Mouse (Mus musculus) embryonic fibroblast, embryonic 13.5 days (primary cell): ENCODE measurements around the gene Zfp53.

Experiments
- CTCF ChIP-seq: IDR thresholded peaks from 2 replicates; pipeline ENCODE4 v1.5.1; 2011; ENCODE audit warnings: mild to moderate bottlenecking, control low read depth, low read length, moderate library complexity, borderline replicate concordance; ENCODE audit not compliant: insufficient read depth
- POLR2A ChIP-seq: IDR thresholded peaks from 2 replicates; pipeline ENCODE4 v1.6.1; 2011; ENCODE audit warnings: low read depth, mild to moderate bottlenecking, control low read depth, low read length, moderate library complexity

- TF ChIP-seq CTCF (no peak), POLR2A (no peak)
Measured at GRCm38 (mm10) chr17:21530645-21531330, 42.0 kb downstream of the Zfp53 start.
